Mouse (Mus musculus) C2C12 (cell line): ENCODE measurements around the gene Kctd7.

Experiments used
- CEBPB ChIP-seq: IDR thresholded peaks from one replicate; pipeline ENCODE4 v1.6.1; 2011; ENCODE audit warnings: low read depth, mild to moderate bottlenecking, control low read depth, moderate library complexity
- CTCF ChIP-seq: IDR thresholded peaks from one replicate; pipeline ENCODE4 v1.5.1; 2011; ENCODE audit not compliant: control insufficient read depth, insufficient read depth, insufficient read length
- FOSL1 ChIP-seq: IDR thresholded peaks from one replicate; pipeline ENCODE4 v1.8.0; 2011; ENCODE audit warnings: mild to moderate bottlenecking, low read length; ENCODE audit not compliant: poor library complexity, insufficient read depth, severe bottlenecking
- MYOG ChIP-seq: IDR thresholded peaks from one replicate; pipeline ENCODE4 v1.6.1; 2011; ENCODE audit not compliant: control insufficient read depth, insufficient read length; ENCODE audit errors: extremely low read depth
- USF1 ChIP-seq: IDR thresholded peaks from one replicate; pipeline ENCODE4 v1.6.1; 2011; ENCODE audit warnings: low read depth, mild to moderate bottlenecking, control low read depth, moderate library complexity

DNA sequence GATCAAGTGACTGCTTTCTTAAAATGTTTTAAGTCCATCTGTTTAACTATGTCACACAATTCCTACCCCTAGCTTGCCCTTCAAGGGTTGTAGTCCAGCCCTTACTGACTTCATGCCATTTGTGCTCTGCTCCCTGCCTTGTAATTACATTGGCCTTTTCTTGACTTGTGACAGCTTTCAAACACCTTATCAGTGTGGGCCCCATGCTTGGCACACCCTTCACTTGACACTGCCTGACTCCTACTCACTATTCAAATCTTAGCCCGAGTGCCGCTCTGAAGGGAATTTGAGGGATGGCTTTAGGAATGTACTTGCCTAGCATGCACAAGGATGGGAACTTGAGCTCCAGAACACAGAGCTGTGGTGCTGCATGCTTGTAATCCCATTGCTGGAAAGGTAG lies 46.8 kb upstream of the Kctd7 start:
- TF ChIP-seq CTCF = no peak
- no peak for TF ChIP-seq CEBPB
- no peak for TF ChIP-seq USF1
- TF ChIP-seq MYOG = no peak
- TF ChIP-seq FOSL1 = no peak
